Mouse (Mus musculus) c-Kit-negative CD71-positive TER-119-positive erythroid progenitor cells, embryonic 14.5 days (primary cell): ENCODE data around the gene Arhgap24.

Experiments
- DNase-seq: peaks from one replicate; pipeline ENCODE4 v3.0.0-alpha.2; 2013; ENCODE audit warnings: low read depth, low spot score

Arhgap24 gene

GRCm38 (mm10) chr5:102578431-102578830 lies 97.2 kb downstream of the Arhgap24 start:
- DNase-seq, result no peak

GRCm38 (mm10) chr5:102582864-102583410 lies 101.7 kb downstream of the Arhgap24 start:
- DNase-seq, result no peak

- DNase-seq, result no peak
These were observed 110.2 kb downstream of the Arhgap24 start for GRCm38 (mm10) chr5:102591422-102591821.

- no peak for DNase-seq
These were observed 111.9 kb downstream of the Arhgap24 start for GRCm38 (mm10) chr5:102593058-102593457.

- DNase-seq, result no peak
These were observed 117.9 kb downstream of the Arhgap24 start for GRCm38 (mm10) chr5:102599102-102599501.

- DNase-seq, result no peak
These were observed 132.4 kb downstream of the Arhgap24 start for GRCm38 (mm10) chr5:102613571-102613970.

GRCm38 (mm10) chr5:102614081-102614480 lies 132.9 kb downstream of the Arhgap24 start:
- no peak for DNase-seq

- DNase-seq, result no peak
These were observed 134.1 kb downstream of the Arhgap24 start for GRCm38 (mm10) chr5:102615249-102615648.

- DNase-seq, result no peak
These were observed 139.8 kb downstream of the Arhgap24 start for GRCm38 (mm10) chr5:102621036-102621435.

- no peak for DNase-seq
These were observed 142.7 kb downstream of the Arhgap24 start for GRCm38 (mm10) chr5:102623807-102624435.

GRCm38 (mm10) chr5:102626671-102627070 lies 145.5 kb downstream of the Arhgap24 start:
- DNase-seq, result no peak

GRCm38 (mm10) chr5:102629362-102629771 lies 148.2 kb downstream of the Arhgap24 start:
- DNase-seq, result no peak

- no peak for DNase-seq
These were observed 154.4 kb downstream of the Arhgap24 start for GRCm38 (mm10) chr5:102635591-102635990.

- DNase-seq, result no peak
These were observed 158.8 kb downstream of the Arhgap24 start for GRCm38 (mm10) chr5:102639782-102640559.

GRCm38 (mm10) chr5:102643364-102643763 lies 162.2 kb downstream of the Arhgap24 start:
- DNase-seq, result no peak

GRCm38 (mm10) chr5:102643820-102644219 lies 162.6 kb downstream of the Arhgap24 start:
- DNase-seq, result no peak

- no peak for DNase-seq
These were observed 177.9 kb downstream of the Arhgap24 start for GRCm38 (mm10) chr5:102659061-102659460.

- no peak for DNase-seq
These were observed 184.0 kb downstream of the Arhgap24 start for GRCm38 (mm10) chr5:102664988-102665726.

- no peak for DNase-seq
These were observed 185.7 kb downstream of the Arhgap24 start for GRCm38 (mm10) chr5:102666886-102667285.

GRCm38 (mm10) chr5:102667754-102668575 lies 186.8 kb downstream of the Arhgap24 start:
- DNase-seq, result no peak

GRCm38 (mm10) chr5:102670206-102670605 lies 189.0 kb downstream of the Arhgap24 start:
- DNase-seq, result no peak
